Mouse (Mus musculus) limb, embryonic 14.5 days (tissue): Measurements from ENCODE around the gene Nrip2. TPM values are rescaled to one million over a fixed set of nuclear protein-coding genes. Genes with fewer than 3 reads are reported as not detected.

Experiments
- ATAC-seq: fragments of 200-750 bp; cut with Nextera tagmentation; 2 replicates; pipeline ENCODE4 v1.8.0; 2017; ENCODE audit warnings: low read depth, moderate number of reproducible peaks, moderate TSS enrichment; ENCODE audit not compliant: low FRiP score
- DNase-seq: peaks from one replicate; pipeline ENCODE4 v3.0.0-alpha.2; 2015; ENCODE audit warnings: low spot score
- H3K27ac ChIP-seq: fragments of 300-500 bp; sonication (generic); replicated peaks from 2 replicates; pipeline ENCODE4 v1.5.1; 2014; ENCODE audit warnings: low read depth, mild to moderate bottlenecking, low read length, moderate library complexity, mixed read lengths
- H3K27me3 ChIP-seq: fragments of 300-500 bp; sonication (generic); 2 replicates; pipeline ENCODE4 v1.6.1; 2014; ENCODE audit warnings: low read length, mixed read lengths; ENCODE audit not compliant: control insufficient read depth, insufficient read depth
- H3K36me3 ChIP-seq: fragments of 300-500 bp; sonication (generic); 2 replicates; pipeline ENCODE4 v1.6.1; 2014; ENCODE audit warnings: mild to moderate bottlenecking, low read length, moderate library complexity, mixed read lengths; ENCODE audit not compliant: control insufficient read depth, insufficient read depth
- H3K4me1 ChIP-seq: fragments of 300-500 bp; sonication (generic); 2 replicates; pipeline ENCODE4 v1.6.1; 2014; ENCODE audit warnings: antibody characterized with exemption, low read length, mixed read lengths; ENCODE audit not compliant: control insufficient read depth, insufficient read depth
- H3K4me2 ChIP-seq: fragments of 300-500 bp; sonication (generic); replicated peaks from 2 replicates; pipeline ENCODE4 v1.6.1; 2014; ENCODE audit warnings: low read depth, mild to moderate bottlenecking, low read length, moderate library complexity; ENCODE audit not compliant: severe bottlenecking
- H3K4me3 ChIP-seq: fragments of 300-500 bp; sonication (generic); replicated peaks from 2 replicates; pipeline ENCODE4 v1.5.1; 2014; ENCODE audit warnings: low read length
- H3K9ac ChIP-seq: fragments of 300-500 bp; sonication (generic); 2 replicates; pipeline ENCODE4 v1.6.1; 2014; ENCODE audit warnings: mild to moderate bottlenecking, low read depth, low read length, moderate library complexity; ENCODE audit not compliant: severe bottlenecking
- H3K9me3 ChIP-seq: fragments of 300-500 bp; sonication (generic); 2 replicates; pipeline ENCODE4 v1.6.1; 2016; ENCODE audit warnings: low read length; ENCODE audit not compliant: control insufficient read depth
- POLR2A ChIP-seq: fragments of 200-500 bp; IDR thresholded peaks from 2 replicates; pipeline ENCODE4 v1.8.0; 2012; ENCODE audit warnings: inconsistent platforms, mild to moderate bottlenecking, moderate library complexity, borderline replicate concordance; ENCODE audit not compliant: insufficient read depth, insufficient read length; ENCODE audit errors: extremely low read depth
- WGBS: fragments of 180-500 bp; shearing (Covaris S2); extraction: QIAGEN DNeasy Blood & Tissue Kit; methylation state at CpG from one replicate; pipeline ENCODE4 v1.1.7; 2014; 5-methylcytosine and 5-hydroxymethylcytosine counted together
- polyA plus RNA-seq, 2 experiments: library from polyadenylated mRNA; depleted of rRNA in 1 of 2; stranded (reverse) in 1 of 2; unstranded in 1 of 2; fragments of >200 nt; fragmentation: Nextera tagmentation in 1 of 2; extraction: Ambion mirVana in 1 of 2; gene quantifications; 2 replicates each; pipeline versions ENCODE4 v1.2.1 to v1.2.3; 2012 to 2014

Gene Nrip2
- polyA plus RNA-seq, 2 experiments, result 5.7 to 7.0 TPM

GRCm38 (mm10) chr6:128445761-128446535 lies 46.9 kb downstream of the Nrip2 start:
- no peak overlapping the region for H3K4me3 ChIP-seq
- no peak overlapping the region for H3K9ac ChIP-seq
- no peaks in the 10 kb centered on the region for H3K4me1 ChIP-seq
- H3K9me3 ChIP-seq, result no peaks in the 10 kb centered on the region
- no peaks in the 10 kb centered on the region for H3K27me3 ChIP-seq
- 13% methylated on average over 14 of the region's 14 CpGs for WGBS
- DNase-seq, result peak; percentile 39
- H3K36me3 ChIP-seq, result 0 out of 2 replicates have a peak, but pooled peaks cover 6% of the 10 kb centered on the region
- no peak overlapping the region for H3K27ac ChIP-seq
- peak; percentile 61; the same call in 1 of the 2 replicates for ATAC-seq
- no peak for TF ChIP-seq POLR2A
- no peak overlapping the region; the same call in 1 of the 2 replicates for H3K4me2 ChIP-seq

- Histone ChIP-seq H3K4me3 (no peak overlapping the region), H3K27me3 (no peaks in the 10 kb centered on the region), H3K9ac (no peak overlapping the region), H3K4me1 (no peaks in the 10 kb centered on the region), H3K4me2 (no peak overlapping the region), H3K27ac (no peak overlapping the region), H3K9me3 (no peaks in the 10 kb centered on the region), H3K36me3 (0 out of 2 replicates have a peak, but pooled peaks cover 6% of the 10 kb centered on the region)
- ATAC-seq (no peak), DNase-seq (no peak)
- TF ChIP-seq POLR2A, result no peak
- WGBS, result 98% methylated on average over 5 of the region's 5 CpGs
Observed at GRCm38 (mm10) chr6:128447063-128447462, 48.0 kb downstream of the Nrip2 start.

GRCm38 (mm10) chr6:128455835-128456605 lies 56.9 kb downstream of the Nrip2 start:
- no peak for DNase-seq
- no peaks in the 10 kb centered on the region for H3K36me3 ChIP-seq
- H3K9me3 ChIP-seq, result no peaks in the 10 kb centered on the region
- no peak overlapping the region for H3K4me2 ChIP-seq
- H3K27ac ChIP-seq, result no peak overlapping the region
- WGBS, result 70% methylated on average over 12 of the region's 12 CpGs
- H3K4me1 ChIP-seq, result no peaks in the 10 kb centered on the region
- no peak for ATAC-seq
- no peak for TF ChIP-seq POLR2A
- 0 out of 2 replicates have a peak overlapping the region, but pooled peaks have one; percentile 12 for H3K9ac ChIP-seq
- no peaks in the 10 kb centered on the region for H3K27me3 ChIP-seq
- no peak overlapping the region for H3K4me3 ChIP-seq

- Histone ChIP-seq H3K4me2 (no peak overlapping the region), H3K4me1 (no peaks in the 10 kb centered on the region), H3K27me3 (no peaks in the 10 kb centered on the region), H3K9ac (no peak overlapping the region), H3K27ac (no peak overlapping the region), H3K36me3 (no peaks in the 10 kb centered on the region), H3K9me3 (no peaks in the 10 kb centered on the region), H3K4me3 (no peak overlapping the region)
- no peak for TF ChIP-seq POLR2A
- DNase-seq (no peak), ATAC-seq (no peak)
- WGBS, result 87% methylated on average over 5 of the region's 5 CpGs
Observed at GRCm38 (mm10) chr6:128457186-128457585, 58.1 kb downstream of the Nrip2 start.

- H3K27me3 ChIP-seq, result no peaks in the 10 kb centered on the region
- DNase-seq (no peak), ATAC-seq (no peak)
- no peak overlapping the region for H3K9ac ChIP-seq
- H3K4me2 ChIP-seq, result no peak overlapping the region
- no peak overlapping the region for H3K27ac ChIP-seq
- TF ChIP-seq POLR2A, result no peak
- 27% methylated on average over 2 of the region's 2 CpGs for WGBS
- H3K4me1 ChIP-seq, result no peaks in the 10 kb centered on the region
- H3K36me3 ChIP-seq, result no peaks in the 10 kb centered on the region
- H3K4me3 ChIP-seq, result no peak overlapping the region
- no peaks in the 10 kb centered on the region for H3K9me3 ChIP-seq
Observed at GRCm38 (mm10) chr6:128460321-128460720, 61.2 kb downstream of the Nrip2 start.
